Mouse (Mus musculus): ENCODE measurements around the gene Kctd12. TPM values are rescaled to one million over a fixed set of nuclear protein-coding genes. Genes with fewer than 3 reads are reported as not detected.

Gene Kctd12
- polyA plus RNA-seq (2017; shearing (Covaris generic)), result 1 to 10 TPM in 1 of 3 experiments, under 1 TPM in 2; 0.44 to 1.4 (median 0.91) TPM

- ATAC-seq, result peak; percentile 61
These were observed at the start of gene Kctd12 for GRCm38 (mm10) chr14:102982627-102983540. Gene Kctd12, minus strand, starts transcription at chr14:102982637.

- ATAC-seq, result no peak
These were observed 46.8 kb upstream of the Kctd12 start for GRCm38 (mm10) chr14:103029203-103029602.

GRCm38 (mm10) chr14:103020046-103020445 is 37.6 kb upstream of the Kctd12 start:
- ATAC-seq, result no peak

- peak; percentile 82 for ATAC-seq
These were observed 34.6 kb upstream of the Kctd12 start for GRCm38 (mm10) chr14:103017009-103017408.

GRCm38 (mm10) chr14:103012563-103013150 is 30.2 kb upstream of the Kctd12 start:
- peak; percentile 81 for ATAC-seq

GRCm38 (mm10) chr14:103011782-103012181 is 29.3 kb upstream of the Kctd12 start:
- ATAC-seq, result peak; percentile 60

- no peak for ATAC-seq
These were observed 25.3 kb upstream of the Kctd12 start for GRCm38 (mm10) chr14:103007737-103008136.

- ATAC-seq, result peak; percentile 28
These were observed 12.5 kb upstream of the Kctd12 start for GRCm38 (mm10) chr14:102994662-102995561.

GRCm38 (mm10) chr14:102990765-102991164 is 8.3 kb upstream of the Kctd12 start:
- no peak for ATAC-seq

GRCm38 (mm10) chr14:102989866-102990265 is 7.4 kb upstream of the Kctd12 start:
- ATAC-seq, result no peak

- no peak for ATAC-seq
These were observed 6.8 kb upstream of the Kctd12 start for GRCm38 (mm10) chr14:102989254-102989653.

GRCm38 (mm10) chr14:102987626-102988025 is 5.2 kb upstream of the Kctd12 start:
- no peak for ATAC-seq

GRCm38 (mm10) chr14:102983686-102984085 is 1.2 kb upstream of the Kctd12 start:
- ATAC-seq, result no peak

GRCm38 (mm10) chr14:102982016-102982626 is 316 bp downstream of the Kctd12 start:
- peak; percentile 12 for ATAC-seq

GRCm38 (mm10) chr14:102981441-102982015 is 909 bp downstream of the Kctd12 start:
- ATAC-seq, result peak; percentile 5

GRCm38 (mm10) chr14:102980986-102981385 is 1.5 kb downstream of the Kctd12 start:
- ATAC-seq, result no peak

- no peak for ATAC-seq
These were observed 2.0 kb downstream of the Kctd12 start for GRCm38 (mm10) chr14:102980481-102980880.

GRCm38 (mm10) chr14:102979831-102980230 is 2.6 kb downstream of the Kctd12 start:
- peak; percentile 27 for ATAC-seq

GRCm38 (mm10) chr14:102975865-102976264 is 6.6 kb downstream of the Kctd12 start:
- no peak for ATAC-seq

GRCm38 (mm10) chr14:102968824-102969223 is 13.6 kb downstream of the Kctd12 start:
- no peak for ATAC-seq

- ATAC-seq, result no peak
These were observed 16.2 kb downstream of the Kctd12 start for GRCm38 (mm10) chr14:102966241-102966640.

- no peak for ATAC-seq
These were observed 16.6 kb downstream of the Kctd12 start for GRCm38 (mm10) chr14:102965841-102966240.
